Mouse (Mus musculus) MEL-GATA-1-ER (cell line): ENCODE results near the gene Pitpnb.
A peak's percentile ranks its signal among the peaks of the same experiment; 100 is the strongest.

Experiments
- DNase-seq: peaks from one replicate; pipeline ENCODE4 v3.0.0-alpha.2; 2012; ENCODE audit warnings: low read depth; ENCODE audit errors: extremely low read depth

Gene Pitpnb

GRCm38 (mm10) chr5:111330417-111331098, at the start of gene Pitpnb:
Gene Pitpnb, plus strand, starts transcription at chr5:111330763.
- DNase-seq = peak; percentile 60

- no peak for DNase-seq
Measured at GRCm38 (mm10) chr5:111284420-111285175, 46.0 kb upstream of the Pitpnb start.

GRCm38 (mm10) chr5:111287571-111287970, 43.0 kb upstream of the Pitpnb start:
- DNase-seq = no peak

- DNase-seq = no peak
Measured at GRCm38 (mm10) chr5:111288486-111288885, 42.1 kb upstream of the Pitpnb start.

GRCm38 (mm10) chr5:111290071-111290470, 40.5 kb upstream of the Pitpnb start:
- DNase-seq = no peak

- no peak for DNase-seq
Measured at GRCm38 (mm10) chr5:111291639-111292038, 38.9 kb upstream of the Pitpnb start.

- DNase-seq = no peak
Measured at GRCm38 (mm10) chr5:111297801-111298200, 32.8 kb upstream of the Pitpnb start.

DNA sequence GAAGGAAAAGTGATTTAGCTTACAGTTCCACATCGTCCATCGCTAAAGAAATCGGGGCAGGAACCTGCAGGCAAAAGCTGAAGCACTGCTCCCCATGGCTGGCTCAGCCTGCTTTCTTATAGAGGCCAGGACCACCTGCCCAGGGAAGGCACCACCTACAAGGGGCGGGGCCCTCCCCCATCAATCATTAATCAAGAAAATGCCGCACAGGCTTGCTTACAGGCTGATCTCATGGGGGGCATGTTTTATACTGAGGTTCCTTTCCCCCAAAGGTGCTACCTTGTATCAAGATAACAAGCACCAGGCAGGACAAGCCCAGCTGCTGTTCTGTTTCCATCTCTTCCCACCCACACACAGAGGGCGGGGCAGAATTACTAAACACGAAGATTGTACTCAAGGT, 31.9 kb upstream of the Pitpnb start:
- DNase-seq = no peak

- no peak for DNase-seq
Measured at GRCm38 (mm10) chr5:111300776-111301175, 29.8 kb upstream of the Pitpnb start.

- DNase-seq = peak; percentile 2
Measured at GRCm38 (mm10) chr5:111301736-111302135, 28.8 kb upstream of the Pitpnb start.

- no peak for DNase-seq
Measured at GRCm38 (mm10) chr5:111304730-111305129, 25.8 kb upstream of the Pitpnb start.

DNA sequence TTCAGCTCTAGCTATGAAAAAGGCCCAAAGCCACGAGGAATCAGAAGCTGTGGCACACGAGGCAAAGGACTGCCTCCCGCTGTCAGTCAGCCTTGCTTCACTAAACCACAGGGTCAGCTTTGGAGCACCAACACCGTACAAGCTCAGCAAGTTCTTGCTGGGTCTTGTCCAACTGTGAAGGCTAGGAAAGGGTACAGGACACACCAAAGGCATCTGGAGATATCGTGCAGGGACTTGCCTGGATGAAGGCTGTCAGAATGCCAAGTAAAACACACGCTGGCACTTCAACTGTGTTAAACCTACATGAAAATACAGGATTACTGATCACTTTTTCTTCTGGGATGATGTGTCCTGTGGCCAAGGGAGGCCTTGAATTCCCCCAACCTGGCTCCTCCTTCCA, 20.4 kb upstream of the Pitpnb start:
- no peak for DNase-seq

DNA sequence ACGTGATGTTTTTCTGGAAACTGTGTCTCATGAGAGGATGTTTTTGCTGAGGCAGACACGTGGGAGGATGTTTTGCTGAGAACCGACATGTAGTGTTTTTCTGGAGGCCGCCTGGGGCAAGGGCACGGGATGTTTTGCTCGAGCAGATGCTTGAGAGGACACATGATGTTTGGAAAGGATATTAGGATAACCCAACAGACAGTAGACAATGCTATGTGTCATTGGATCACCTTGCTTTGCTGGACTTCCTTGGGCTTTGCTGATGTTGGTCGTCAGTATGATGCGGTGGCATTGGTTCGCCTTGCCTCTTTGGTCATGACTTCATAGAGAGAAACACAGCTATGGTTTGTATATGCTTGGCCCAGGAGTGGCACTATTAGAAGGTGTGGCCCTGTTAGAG, 16.7 kb upstream of the Pitpnb start:
- no peak for DNase-seq

- DNase-seq = no peak
Measured at GRCm38 (mm10) chr5:111315061-111315460, 15.5 kb upstream of the Pitpnb start.

DNA sequence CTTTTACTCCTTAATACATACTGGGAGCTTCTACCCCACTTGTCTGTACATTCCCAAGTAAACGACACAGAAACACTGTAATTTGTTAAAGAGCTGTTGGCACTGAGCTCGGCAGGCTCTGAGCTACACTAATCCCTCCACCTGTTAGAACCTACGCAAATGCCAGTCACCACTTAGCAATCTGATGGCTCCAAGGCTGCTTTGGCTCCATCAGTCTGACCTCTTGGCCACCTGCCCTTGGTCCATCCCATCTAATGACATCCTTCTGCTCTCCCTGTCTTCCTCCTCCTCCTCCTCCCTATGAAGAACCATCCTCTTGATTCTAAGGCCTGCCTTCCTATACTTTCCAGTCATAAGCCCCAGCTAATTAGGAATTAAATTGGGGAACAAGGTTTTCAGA, 13.0 kb upstream of the Pitpnb start:
- no peak for DNase-seq

DNA sequence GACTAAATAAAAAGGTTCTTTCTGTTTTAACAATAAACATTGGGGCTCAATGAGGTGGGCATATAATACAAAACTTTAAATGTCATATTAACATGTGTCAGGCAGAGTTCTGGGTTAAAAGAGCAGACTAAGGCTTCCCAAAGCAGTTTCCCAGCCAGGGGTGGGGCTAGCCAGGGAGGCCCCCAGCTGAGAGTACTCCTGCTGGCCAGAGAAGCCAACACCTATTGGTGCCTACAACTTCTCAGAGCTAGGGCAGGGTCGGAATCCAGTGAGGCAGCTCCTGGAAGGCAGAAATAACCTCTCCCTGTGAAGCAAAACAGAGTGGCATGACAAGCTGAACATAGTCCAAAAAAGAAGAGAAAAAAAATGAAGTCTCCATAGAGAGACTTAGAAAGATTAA, 11.6 kb upstream of the Pitpnb start:
- no peak for DNase-seq

DNA sequence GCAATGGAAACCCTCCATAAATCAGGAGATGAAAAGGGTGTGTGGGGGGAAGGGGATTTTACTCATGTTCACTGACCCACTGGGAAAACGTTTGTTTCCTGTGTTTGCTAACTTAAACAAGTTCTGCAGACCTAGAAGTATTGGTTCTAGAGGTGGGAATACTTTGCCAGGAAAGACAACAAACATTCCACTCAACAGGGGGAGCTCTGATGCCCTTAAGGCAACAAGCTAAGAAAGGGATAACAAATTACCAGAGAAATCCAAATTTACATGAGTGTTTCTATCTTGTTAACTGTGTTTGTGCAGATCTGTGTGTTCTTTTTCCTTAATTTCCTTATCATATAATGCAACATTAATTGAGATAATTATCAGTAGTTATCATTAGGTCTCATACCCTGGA, 4.8 kb upstream of the Pitpnb start:
- DNase-seq = no peak

- DNase-seq = no peak
Measured at GRCm38 (mm10) chr5:111327420-111327819, 3.1 kb upstream of the Pitpnb start.

- no peak for DNase-seq
Measured at GRCm38 (mm10) chr5:111329782-111330416, 664 bp upstream of the Pitpnb start.

- DNase-seq = no peak
Measured at GRCm38 (mm10) chr5:111331099-111331435, 504 bp downstream of the Pitpnb start.

- no peak for DNase-seq
Measured at GRCm38 (mm10) chr5:111335939-111336691, 5.6 kb downstream of the Pitpnb start.

DNA sequence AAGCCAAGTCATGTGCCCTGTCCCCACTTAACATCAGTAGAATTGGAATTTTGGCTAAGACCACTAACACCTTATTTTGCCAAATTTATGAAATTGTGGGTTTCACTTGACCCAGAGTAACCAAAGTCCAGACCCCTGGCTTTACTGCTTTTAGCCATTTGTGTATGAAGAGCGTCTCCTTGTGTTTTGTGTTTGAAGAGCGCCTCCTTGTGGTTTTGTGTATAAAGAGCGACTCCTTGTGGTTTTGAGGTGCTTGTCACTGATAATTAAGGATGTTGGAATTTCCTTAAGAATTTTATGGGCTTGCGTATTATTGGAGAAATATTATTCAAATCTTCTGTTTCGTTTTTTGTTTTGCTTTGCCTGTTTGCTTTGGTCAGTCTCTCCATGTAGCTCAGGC, 11.0 kb downstream of the Pitpnb start:
- no peak for DNase-seq
